Mouse (Mus musculus): Measurements from ENCODE around the gene Rtkn2. TPM values are rescaled to one million over a fixed set of nuclear protein-coding genes. Genes with fewer than 3 reads are reported as not detected.

The Rtkn2 gene
- total RNA-seq, 1 experiment from 2014 or later = 0.89 TPM

DNA sequence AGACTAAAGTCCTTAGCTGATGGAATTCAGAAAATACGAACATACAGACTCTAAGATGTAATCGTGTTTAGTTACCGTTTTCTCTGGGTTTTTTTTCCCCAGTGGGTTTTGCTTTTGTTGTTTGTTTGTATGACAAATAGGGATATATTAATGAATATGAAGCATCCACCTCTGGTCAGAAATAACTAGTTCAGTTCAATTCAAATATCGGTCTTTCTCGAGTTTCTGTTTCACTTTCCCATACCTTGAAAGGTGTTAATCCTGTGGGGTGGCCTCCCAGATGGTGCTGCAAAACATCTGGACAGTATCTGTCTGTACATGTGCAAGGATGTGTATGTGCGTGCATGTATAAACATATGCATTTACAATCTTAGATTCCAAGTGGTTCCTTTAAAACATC, 61.0 kb downstream of the Rtkn2 start:
- DNase-seq = no peak

DNA sequence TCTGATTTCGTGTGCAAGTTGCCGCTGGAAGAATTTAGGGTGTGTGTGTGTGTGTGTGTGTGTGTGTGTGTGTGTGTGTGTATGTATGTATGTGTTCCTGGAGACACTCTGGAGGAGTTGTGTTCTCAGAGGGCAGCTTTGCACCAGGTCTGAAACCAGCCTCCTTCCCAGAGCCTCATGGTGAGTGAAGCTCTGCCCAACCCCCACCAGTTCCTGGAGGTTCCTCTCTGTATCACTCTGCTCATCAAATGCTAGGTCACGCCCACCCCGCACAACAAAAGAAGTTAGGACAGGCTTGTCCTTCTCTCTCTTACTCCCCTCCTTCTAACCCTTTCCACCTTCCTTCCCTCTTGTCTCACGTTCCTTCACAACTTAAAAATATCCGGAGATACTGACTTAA, 64.6 kb downstream of the Rtkn2 start:
- no peak for DNase-seq

DNA sequence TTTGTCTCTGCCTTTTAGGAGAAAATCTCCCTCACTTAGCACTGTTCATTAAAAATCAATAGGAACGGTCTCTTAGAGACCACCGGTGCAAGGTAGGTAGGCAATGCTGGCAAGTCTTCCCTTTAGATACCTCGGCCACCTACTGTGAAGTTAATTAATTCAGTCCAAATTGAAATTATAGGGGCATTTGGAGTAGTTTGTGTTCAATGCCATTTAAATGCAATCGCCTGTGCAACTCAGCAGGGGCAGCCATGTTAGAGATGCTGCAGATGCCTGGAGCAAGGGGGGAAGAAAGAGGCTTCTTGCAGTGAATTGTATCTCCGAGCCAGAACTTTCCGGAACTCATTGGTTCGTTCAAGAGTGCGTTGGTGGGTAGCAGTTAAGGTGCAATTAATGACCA, 65.5 kb downstream of the Rtkn2 start:
- DNase-seq = no peak

DNA sequence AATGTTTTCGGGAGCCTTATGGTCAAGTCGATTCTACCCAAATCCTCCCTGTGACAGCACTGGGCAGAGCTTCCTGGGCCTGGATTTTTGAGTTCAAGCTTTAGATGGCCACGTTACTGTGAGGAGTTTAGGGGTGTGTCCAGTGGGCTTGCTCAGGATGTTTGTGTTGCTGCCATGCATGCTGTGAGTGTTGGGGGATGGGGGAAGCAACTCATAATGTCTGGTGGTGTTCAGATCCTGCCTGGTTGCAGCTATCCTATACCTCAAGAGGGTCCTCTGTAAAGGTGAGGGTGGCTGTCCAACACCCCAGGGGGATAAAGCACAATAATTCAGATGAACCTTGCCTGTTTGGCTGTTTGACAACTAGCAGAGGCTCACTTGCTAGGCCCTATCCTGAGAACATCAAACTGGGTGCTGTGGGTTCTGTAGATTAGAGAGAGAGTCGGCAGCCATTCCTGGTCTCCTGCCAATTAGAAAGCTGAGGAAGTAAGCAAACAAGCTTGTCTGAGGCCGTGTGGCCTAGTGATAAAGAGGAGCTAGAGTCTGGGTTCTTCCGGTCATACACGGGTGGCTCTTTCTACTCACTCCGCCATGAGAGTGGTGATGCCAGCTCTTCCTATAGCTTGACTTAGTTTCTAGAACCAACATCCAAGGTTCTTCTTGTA, 69.4 kb downstream of the Rtkn2 start:
- no peak for DNase-seq

DNA sequence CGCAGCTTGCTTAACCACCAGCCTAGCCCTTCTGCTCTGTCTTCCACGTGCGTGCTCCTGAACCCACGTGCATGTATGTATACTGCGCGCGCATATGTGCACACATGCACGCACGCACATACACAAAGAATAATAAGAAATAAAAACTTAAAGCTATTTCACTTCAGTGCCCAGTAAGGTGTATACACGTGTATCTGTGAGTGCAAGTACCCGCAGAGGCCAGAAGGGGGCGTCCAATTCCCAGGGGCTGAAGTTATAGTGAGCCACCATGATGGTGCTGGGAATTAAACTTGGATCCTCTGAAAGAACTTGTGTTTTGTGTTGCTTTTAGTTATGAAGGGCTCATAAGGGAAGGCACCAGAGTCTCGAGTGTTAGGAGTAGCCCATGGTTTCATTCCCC, 71.5 kb downstream of the Rtkn2 start:
- no peak for DNase-seq

DNA sequence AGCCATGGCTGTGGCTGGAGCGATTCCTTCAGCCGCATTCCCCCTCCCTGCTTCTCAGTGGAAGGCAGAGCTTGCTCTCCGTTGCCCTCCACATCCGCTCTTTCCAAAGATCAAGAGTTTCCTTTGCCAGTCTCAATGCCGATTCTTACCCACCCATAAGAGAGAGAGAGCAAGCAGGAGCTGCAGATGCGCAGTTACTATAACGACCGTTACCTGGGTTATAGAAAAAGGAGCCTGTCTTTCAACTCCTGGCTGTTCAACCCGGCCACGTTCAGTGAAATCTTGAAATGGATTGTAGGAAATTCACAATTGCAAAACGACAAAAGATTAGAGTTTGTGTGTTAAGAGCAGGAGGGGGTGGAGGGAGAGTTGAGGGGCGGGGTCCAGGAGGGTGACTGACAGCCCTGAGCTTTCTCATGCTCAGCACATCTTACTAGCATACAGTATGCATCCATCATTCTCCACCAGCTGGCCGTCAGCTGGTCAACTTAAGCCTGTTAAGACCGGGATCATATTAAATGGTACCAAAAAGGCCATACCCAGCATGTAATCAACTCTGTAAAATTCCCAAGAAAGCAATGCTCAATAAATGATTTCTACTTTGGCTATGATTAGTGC, 72.1 kb downstream of the Rtkn2 start:
- DNase-seq = no peak

DNA sequence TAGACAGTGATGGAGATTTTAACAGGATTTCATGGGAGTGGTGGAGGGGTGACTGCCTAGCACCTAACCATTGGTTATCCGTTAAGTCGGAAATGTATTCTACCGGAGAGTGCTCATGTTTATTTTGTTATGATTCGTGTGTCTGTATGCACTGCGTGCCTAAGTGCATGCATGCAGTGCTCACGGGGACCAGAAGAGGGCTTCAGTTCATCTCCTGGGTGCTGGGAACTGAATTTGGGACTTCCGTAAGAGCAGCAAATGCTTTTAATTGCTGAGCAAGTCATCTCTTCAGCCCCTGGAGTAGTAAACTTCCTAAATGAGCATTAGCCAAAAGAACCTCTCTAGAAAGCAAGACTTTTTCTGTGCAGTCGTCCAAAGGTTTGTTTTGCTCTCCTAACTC, 72.9 kb downstream of the Rtkn2 start:
- DNase-seq = no peak

DNA sequence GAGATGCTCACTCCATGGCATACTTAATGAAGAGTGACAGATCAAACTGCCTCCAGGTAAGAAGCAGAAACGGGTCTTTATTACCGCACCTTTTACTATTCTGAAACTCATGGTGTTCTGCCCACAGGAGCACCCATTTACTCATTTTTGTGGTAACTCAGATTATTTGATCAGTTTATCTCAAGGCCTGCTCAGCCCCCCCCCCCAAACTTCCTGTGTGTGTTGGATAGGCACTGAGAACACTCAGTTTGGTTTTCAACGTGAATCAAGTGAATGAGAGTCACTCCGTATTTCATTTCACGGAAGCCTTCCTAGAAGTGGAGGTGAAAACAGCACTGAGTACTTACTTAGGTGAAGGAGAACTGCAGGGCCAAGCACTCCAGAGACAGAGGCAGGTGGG, 74.8 kb downstream of the Rtkn2 start:
- DNase-seq = no peak

DNA sequence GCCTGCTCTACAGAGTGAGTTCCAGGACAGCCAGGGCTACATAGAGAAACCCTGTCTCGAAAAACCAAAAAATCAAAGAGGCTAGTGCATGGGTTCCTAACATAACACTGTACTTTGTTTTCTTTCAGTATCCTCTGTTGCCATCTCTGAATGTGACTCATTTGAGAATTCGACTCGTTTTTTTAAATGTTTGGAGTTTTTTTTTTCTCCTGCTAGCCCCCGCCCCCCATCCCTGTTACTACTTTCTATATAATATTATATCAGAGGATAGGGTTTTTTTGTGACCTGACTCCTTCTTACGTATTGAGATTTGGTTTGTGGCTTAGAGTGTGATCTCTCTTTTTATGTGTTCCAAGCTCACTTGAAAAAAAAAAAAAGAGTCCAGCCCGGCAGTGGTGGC, 75.3 kb downstream of the Rtkn2 start:
- no peak for DNase-seq

DNA sequence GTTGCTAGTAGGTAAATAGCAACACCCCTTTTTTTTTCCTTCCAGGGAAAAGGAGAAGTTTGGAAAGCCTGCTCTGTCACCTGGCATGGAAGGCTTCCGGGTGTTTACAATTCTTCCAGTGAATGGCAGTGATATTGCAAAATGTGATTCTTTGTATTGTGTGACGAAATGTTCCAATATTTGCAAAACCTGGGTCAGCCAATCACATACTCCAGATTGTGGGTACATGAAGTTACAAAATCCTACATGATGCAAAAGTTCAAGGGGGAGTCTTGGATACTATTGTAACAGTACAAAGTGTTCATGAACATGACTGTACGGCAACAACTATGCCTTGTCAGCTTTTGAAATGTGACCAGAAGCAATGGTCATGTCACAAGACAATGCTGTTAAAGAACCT, 78.5 kb downstream of the Rtkn2 start:
- DNase-seq = peak; percentile 25

DNA sequence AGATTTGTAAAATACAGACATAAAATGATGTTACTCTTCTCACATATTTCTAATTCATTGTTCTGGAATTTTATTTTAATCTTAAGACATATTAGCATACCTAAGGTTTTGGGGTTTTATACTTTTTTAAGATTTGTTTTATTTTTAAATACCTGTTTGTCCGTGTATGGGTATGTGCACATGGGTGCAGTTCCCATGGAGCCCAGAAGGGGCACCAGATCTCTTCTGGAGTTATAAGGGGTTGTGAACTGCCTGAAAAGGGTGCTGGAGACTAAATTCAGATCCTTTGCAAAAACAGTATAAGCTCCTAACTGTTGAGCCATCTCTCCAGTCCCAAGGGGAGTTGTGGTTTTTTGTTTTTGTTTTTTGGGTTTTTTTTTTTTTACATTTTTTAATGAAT, 79.0 kb downstream of the Rtkn2 start:
- no peak for DNase-seq

DNA sequence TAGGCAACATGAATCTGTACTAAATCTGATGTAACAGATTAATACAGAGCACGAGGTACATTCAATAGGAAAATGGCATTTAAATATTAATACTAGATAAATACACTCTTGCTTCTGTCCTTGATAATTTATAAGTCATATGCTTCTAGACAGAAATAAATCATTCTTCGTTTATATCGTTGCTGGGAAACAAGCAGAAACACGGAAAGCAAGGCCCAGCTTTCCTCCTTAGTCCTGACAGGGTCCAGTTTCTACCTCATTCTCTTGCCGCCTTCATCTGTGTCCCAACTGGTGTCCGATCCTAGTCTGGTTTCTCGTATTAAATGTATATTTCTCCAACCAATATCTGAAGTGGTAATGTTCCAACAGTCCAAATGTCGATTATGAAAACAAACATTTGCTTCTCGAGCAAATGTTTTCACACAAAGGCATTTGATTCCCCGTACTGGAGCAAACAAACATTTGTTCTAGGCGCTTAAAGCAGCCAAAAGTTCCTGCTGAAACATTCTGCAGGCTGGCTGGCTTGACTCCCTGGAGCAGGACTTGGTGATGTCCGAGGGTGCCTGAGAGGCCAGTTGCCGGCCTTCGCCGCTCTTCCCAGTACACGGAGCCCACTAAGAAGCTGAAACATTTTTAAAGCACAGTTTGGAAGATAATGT, 81.3 kb downstream of the Rtkn2 start:
- peak; percentile 33 for DNase-seq

DNA sequence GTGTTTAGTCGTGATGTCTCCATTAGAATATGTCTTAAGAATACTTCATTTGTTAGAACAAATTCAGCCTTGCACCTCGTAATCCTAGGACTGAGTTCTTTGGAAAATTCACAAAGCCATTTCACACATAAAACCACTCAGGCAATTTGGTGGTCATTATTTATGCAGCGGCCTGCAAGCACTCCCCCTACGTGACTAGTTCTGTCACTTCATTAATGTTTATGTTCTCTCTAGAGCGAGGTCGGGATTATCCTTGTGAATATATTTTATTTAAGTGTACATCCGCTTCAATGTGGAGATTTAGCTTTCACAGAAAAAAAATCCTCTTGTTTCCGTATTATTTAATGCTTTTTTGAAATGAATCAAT, 81.9 kb downstream of the Rtkn2 start:
- DNase-seq = no peak

DNA sequence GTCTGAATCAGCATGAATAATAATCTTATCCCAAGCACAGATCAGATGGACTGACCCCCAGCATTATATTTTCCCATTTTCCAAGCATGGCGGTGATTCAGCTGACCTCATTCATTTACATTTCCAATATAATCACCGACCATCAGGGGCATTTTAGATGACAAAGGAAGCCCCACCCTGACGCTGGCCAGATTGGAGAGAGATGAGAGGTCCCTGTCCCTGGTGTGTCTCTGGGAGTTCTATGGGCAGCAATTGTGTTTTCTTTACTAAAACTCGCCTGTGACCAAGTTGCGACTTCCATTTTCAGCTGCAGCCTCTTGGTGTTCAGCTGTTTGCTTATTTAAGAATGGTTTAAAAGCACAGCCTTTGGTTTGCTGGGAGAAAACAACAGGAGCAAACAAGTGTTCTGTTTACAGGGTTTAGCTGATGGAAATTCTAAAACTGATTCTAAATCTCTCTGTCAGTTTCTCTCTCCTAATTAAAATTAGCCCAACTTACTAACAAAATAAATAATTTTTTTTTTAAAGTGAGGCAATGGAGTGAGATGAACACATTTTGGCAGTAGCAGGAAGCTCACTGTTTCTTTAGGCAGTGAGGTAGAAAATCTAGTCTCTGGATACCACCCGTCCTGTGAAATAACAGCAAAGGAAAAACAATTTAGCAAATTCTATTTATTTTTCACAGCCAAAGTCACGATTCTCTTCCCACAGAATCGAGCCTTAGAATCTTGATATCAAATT, 84.6 kb downstream of the Rtkn2 start:
- no peak for DNase-seq

DNA sequence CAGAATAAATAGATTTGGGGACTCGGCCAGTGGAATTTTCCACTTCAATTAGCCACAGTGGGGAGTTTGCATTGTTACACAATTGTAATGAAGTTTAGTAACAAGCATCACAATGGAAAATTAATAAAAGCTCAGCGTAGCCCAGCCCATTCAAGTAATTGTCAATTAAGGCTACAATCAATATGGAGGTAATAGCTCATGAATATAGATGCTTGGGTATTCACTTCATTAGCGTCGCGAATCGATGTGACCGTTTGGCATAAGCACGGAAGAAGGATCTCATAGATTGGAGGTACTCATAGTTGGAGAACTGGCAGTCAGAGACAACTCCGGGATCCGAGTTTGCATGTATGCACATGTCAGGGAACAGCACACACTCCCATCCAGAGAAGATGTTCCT, 85.2 kb downstream of the Rtkn2 start:
- DNase-seq = no peak

DNA sequence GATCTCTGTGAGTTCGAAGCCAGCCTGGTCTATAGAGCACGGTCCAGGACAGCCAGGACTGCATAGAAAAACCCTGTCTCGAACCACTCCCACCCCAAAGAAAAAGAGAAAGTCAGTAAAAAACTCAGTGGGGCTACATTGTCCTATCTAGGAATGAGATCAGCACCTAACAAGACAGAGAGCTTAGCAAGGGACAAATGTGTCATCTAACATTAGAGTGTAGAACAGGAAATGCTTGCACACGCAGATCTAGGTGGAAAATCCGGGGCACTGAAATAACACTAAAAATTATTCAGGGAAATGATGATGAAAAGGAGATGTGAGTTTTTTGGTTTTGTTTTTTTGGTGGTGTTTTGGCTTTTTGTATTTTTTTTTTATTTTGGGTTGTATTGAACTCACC, 86.8 kb downstream of the Rtkn2 start:
- no peak for DNase-seq

DNA sequence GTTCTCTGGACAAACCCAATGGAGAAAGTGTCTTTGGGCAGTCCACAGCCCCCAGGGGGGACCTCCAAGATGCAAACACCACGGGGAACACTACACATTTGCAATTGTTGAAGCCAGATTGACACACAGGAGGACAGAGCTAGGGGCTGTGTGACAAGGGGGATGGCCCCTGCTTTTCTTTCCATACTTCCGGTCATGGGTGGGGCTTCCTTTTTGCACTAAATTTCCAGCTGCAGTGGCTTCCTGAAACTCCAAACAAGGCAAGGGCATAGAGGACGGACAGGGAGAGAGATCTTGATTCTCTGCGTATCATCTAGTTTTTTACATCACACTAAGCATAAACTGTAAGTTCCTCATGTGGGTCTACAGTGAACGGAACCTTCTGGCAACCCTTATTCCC, 88.6 kb downstream of the Rtkn2 start:
- DNase-seq = no peak

DNA sequence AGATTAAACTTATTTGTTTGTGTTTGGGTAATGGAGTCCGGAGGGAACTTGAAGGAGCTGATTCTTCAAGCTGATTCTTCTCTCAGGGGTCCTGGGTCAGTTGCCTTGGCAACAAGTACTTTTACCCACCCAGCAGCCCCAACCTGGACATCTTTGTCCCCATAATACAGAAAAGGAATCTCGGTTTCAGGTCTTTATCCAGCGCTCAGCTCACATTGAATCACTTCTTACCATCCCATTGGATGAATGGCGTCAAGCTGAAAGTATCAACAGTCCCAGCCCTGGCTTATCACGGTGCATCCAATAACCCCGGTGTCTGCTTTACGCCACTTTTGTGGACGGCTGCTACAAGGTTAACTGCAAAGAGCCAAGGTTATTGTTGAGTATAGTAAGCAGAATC, 89.1 kb downstream of the Rtkn2 start:
- no peak for DNase-seq

DNA sequence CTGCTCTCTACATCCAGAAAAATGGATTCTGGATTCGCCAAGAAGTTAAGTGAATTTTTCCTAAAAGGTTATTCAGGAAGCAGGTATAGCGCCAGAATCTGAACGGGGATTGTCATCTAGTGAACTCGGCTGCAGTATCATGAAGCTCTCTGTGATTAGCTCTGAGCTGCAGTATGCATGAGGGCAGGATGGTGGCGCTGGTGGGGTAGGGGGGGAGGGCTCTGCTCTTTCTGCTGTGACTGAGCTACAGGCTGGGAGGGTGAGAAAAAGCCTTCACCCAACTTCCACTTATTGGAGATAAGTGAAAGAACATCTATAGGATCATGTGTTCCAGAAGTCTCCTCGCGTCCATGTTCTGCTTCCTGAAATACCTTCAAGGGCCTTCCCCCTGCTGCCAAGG, 91.7 kb downstream of the Rtkn2 start:
- DNase-seq = no peak

DNA sequence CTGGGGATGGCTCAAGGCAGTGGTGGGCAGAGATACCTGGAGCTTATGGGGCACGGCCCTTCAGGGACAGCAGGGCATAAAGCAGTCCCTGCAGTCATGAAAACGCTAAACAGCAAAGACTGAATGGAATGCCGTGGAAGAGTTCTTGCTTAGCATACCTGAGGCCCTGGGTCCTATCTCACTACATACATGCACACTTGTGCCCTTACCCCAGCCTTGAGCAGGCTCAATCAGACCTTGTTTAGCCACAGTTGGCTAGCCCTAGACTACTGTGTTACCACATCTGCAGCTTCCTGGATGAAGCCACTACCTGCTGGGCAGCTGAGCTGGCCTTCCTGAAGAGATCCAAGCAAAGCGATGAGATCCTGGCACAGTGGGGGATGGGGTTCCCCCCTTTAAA, 93.3 kb downstream of the Rtkn2 start:
- DNase-seq = no peak

DNA sequence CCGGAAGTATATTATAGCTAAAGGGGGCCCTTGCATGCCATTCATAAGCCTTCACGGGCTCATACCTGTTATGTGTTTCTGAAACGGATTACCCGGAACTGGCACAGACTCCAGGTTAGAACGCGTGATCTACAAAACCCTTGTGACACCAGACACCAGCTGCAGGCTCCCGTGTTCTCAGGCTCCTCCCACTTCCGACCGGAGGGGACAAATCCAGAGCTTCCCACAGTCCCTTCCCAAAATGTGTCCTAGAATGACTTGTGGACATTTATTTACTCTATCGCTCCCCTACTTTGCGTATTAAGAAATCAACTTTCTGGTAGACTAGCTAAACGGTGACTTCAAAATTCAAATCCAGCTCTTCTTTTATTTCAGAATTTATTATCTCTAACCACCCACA, 94.9 kb downstream of the Rtkn2 start:
- no peak for DNase-seq

DNA sequence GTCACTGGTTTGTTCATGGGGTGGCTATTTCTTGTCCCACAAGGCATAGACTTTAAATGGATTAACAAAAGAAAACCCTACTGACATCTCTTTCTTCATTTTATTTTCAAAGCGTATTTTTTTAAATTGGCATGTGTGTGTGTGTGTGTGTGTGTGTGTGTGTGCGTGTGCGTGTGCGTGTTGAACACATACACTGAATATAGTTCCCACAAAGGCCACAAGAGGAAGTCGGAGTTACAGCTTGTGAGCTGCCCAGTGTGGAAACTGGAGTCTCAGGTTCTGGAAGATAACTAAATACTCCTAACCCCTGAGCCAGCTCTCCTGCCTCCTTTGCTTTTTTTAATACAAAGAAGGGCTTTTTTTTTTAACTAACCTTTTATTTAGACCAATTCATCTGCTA, 95.8 kb downstream of the Rtkn2 start:
- no peak for DNase-seq

DNA sequence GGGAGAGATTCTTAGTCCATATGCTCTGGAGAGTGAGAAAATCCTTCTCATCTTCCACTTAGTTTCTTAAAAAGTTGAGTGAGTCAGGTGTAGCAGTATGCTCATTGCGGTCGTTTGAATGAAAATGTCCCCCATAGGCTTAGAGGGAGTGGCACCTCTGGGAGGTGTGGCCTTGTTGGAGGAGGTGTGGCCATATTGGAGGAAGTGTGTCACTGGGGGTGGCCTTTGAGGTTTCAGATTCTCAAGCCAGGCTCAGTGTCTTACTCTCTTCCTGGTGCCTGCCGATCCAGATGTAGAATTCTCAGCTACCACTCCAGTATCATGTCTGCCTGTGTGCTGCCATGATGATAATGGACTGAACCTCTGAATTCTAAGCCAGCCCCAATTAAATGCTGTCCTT, 99.3 kb downstream of the Rtkn2 start:
- DNase-seq = no peak
